Mouse (Mus musculus): ENCODE measurements around the gene Slc6a21.
"Not testable (repeated sequence)": the region's sequence is repeated elsewhere in the genome, so short reads cannot be mapped to it uniquely, and the experiment has no call there.

Gene Slc6a21

GRCm38 (mm10) chr7:45255822-45256221 lies 21.5 kb upstream of the Slc6a21 start:
- DNase-seq (ENCODE audit: low spot score in 2 of 2) = not testable (repeated sequence)

- peak in 1 of 2 experiments; percentile 56 for DNase-seq (ENCODE audit: low spot score in 2 of 2)
Measured at GRCm38 (mm10) chr7:45257063-45257840, 20.1 kb upstream of the Slc6a21 start.

- DNase-seq (ENCODE audit: low spot score in 2 of 2) = no peak
Measured at GRCm38 (mm10) chr7:45259281-45259680, 18.0 kb upstream of the Slc6a21 start.

GRCm38 (mm10) chr7:45262266-45262665 lies 15.0 kb upstream of the Slc6a21 start:
- no peak for DNase-seq (ENCODE audit: low spot score in 2 of 2)

GRCm38 (mm10) chr7:45263006-45263607 lies 14.2 kb upstream of the Slc6a21 start:
- DNase-seq (ENCODE audit: low spot score in 2 of 2) = no peak

- DNase-seq (ENCODE audit: low spot score in 2 of 2) = no peak
Measured at GRCm38 (mm10) chr7:45264348-45264747, 13.0 kb upstream of the Slc6a21 start.

GRCm38 (mm10) chr7:45265518-45265917 lies 11.8 kb upstream of the Slc6a21 start:
- DNase-seq (ENCODE audit: low spot score in 2 of 2) = no peak

- no peak for DNase-seq (ENCODE audit: low spot score in 2 of 2)
Measured at GRCm38 (mm10) chr7:45272786-45273412, 4.4 kb upstream of the Slc6a21 start.

GRCm38 (mm10) chr7:45273672-45274071 lies 3.6 kb upstream of the Slc6a21 start:
- no peak for DNase-seq (ENCODE audit: low spot score in 2 of 2)

- DNase-seq (ENCODE audit: low spot score in 2 of 2) = no peak
Measured at GRCm38 (mm10) chr7:45286486-45286885, 9.2 kb downstream of the Slc6a21 start.

- DNase-seq (ENCODE audit: low spot score in 2 of 2) = no peak
Measured at GRCm38 (mm10) chr7:45296626-45297025, 19.3 kb downstream of the Slc6a21 start.

GRCm38 (mm10) chr7:45297563-45297962 lies 20.2 kb downstream of the Slc6a21 start:
- no peak for DNase-seq (ENCODE audit: low spot score in 2 of 2)

- peak; percentile 59 to 75 for DNase-seq (ENCODE audit: low spot score in 2 of 2)
Measured at GRCm38 (mm10) chr7:45299752-45300151, 22.4 kb downstream of the Slc6a21 start.

- DNase-seq (ENCODE audit: low spot score in 2 of 2) = peak; percentile 56 to 61
Measured at GRCm38 (mm10) chr7:45300270-45300669, 23.0 kb downstream of the Slc6a21 start.

- no peak for DNase-seq (ENCODE audit: low spot score in 2 of 2)
Measured at GRCm38 (mm10) chr7:45302626-45303025, 25.3 kb downstream of the Slc6a21 start.

GRCm38 (mm10) chr7:45304869-45305268 lies 27.6 kb downstream of the Slc6a21 start:
- DNase-seq (ENCODE audit: low spot score in 2 of 2) = no peak

- DNase-seq (ENCODE audit: low spot score in 2 of 2) = peak; percentile 52 to 55
Measured at GRCm38 (mm10) chr7:45305275-45305674, 28.0 kb downstream of the Slc6a21 start.

- DNase-seq (ENCODE audit: low spot score in 2 of 2) = no peak
Measured at GRCm38 (mm10) chr7:45308551-45309240, 31.4 kb downstream of the Slc6a21 start.

GRCm38 (mm10) chr7:45309455-45309854 lies 32.1 kb downstream of the Slc6a21 start:
- no peak for DNase-seq (ENCODE audit: low spot score in 2 of 2)

GRCm38 (mm10) chr7:45312023-45312422 lies 34.7 kb downstream of the Slc6a21 start:
- DNase-seq (ENCODE audit: low spot score in 2 of 2) = no peak

- DNase-seq (ENCODE audit: low spot score in 2 of 2) = no peak
Measured at GRCm38 (mm10) chr7:45312686-45313453, 35.6 kb downstream of the Slc6a21 start.
